Mouse (Mus musculus) CD4-positive, CD25-positive, alpha-beta regulatory T cell, adult 4 months (primary cell): ENCODE data around the gene AC124502.3. TPM values are rescaled to one million over a fixed set of nuclear protein-coding genes. Genes with fewer than 3 reads are reported as not detected.
"Not testable (repeated sequence)": the region's sequence is repeated elsewhere in the genome, so short reads cannot be mapped to it uniquely, and the experiment has no call there.

Source experiments
- ATAC-seq: one replicate; pipeline ENCODE4 v1.8.0; 2017
- polyA plus RNA-seq, 2 experiments: library from polyadenylated mRNA; unstranded; fragments of 100-300 nt; shearing (Covaris generic); gene quantifications; one replicate each; pipeline ENCODE4 v1.2.1; 2017

Gene AC124502.3
- under 1 TPM; 0.35 to 0.80 TPM for polyA plus RNA-seq

DNA sequence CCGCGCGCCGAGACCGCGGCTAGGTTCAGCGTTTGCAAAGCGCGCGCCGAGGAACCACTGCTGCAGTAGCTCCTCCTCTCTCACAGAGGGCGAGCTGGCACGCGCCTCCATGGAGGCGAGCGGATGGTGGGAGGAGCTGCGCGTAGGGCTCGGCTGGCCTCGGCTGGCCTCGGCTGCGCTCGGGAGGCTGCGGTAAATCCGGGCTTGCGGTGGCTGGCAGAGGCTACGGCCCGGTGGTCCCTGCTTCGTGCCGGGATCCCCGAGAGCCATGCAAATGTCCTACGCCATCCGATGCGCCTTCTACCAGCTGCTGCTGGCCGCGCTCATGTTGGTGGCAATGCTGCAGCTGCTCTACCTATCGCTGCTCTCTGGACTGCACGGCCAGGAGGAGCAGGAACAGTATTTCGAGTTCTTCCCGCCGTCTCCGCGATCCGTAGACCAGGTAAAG, at the start of gene AC124502.3, which contains the start of gene B4gat1:
Gene AC124502.3 (plus strand): TSS at position 183 of the 448 bp plus-strand sequence.
Gene B4gat1 (plus strand): TSS at position 118 of the 448 bp plus-strand sequence.
- peak; percentile 85 for ATAC-seq

DNA sequence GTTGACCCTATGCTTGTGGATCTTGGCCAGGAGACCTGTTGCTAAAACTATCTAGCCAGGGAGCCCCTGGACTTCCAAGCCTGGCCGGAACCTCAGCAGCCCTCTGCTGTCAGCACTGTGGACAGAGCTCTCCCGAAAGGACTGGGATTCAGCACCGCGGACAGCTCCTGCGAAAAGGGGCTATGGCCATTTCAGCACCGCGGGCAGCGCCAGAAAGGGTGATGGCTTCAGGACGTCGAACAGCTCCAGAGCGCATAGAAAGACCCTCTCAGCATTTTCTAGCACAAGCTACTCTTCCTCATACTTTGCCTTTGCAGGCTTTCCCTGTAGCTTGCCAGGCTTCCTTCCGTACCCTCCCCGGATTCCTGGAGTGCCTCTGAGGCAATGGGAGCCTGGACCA, 49.7 kb upstream of the AC124502.3 start:
- no peak for ATAC-seq

DNA sequence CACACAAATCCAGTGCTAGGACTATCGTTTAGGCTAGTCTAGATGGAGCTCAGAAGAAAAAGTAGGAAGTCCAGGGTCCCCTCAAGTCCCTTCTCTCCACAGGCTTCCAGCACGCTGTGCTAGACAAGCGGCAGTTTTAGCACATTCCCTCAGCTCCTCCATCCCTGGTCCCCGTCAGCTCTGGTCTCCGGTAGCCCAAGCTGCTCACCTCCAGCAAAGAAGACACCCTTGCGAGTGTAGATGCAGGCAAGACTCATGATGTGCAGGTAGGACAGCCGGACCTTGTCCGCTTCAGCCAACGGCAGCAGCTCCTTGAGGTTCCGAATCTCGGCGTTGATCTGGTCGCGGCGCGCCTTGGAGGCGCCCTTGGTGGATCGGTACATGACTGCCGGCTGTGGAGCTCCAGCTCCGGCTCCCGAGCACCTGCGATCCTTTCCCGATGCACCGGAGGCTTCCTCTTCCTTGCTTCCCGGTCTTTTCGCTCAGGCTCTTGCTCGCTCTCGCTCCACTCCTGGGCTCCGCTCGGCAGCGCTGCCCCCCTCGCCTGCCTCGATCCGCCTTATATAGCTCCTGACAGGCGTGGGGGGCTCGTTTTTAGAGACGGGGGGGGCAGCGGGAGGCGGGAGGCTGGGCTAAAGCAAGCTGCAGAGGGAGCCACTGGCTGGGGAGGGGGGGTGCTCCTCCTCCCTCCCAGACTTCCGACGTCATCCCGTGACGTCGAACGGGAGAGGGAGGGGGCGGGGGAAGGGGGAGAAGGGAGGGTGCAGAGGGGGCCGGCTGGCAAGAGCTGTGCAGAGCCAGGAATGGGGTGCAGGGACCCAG, 49.0 kb upstream of the AC124502.3 start:
- no peak for ATAC-seq

DNA sequence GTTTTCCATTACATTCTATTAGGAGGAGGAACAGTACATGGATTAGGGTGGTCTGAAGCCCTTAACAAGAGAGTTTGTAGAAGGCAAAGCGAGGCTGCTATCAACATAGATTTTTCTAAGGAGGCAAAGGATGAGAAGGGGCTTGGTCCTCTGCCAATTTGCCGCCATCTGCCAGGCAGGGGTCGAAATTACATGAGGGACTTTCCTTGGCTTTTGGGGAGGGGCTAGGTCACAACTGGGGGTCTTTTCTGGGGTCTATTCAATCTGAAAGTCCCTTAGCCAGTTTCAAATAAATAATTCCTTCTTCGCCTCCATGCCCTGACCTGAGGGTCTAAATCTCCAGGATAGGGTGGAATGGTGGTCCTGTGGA, 48.5 kb upstream of the AC124502.3 start, which contains the start of gene Npas4:
Gene Npas4 (minus strand): TSS at position 61 of the 370 bp plus-strand sequence.
- ATAC-seq: no peak

DNA sequence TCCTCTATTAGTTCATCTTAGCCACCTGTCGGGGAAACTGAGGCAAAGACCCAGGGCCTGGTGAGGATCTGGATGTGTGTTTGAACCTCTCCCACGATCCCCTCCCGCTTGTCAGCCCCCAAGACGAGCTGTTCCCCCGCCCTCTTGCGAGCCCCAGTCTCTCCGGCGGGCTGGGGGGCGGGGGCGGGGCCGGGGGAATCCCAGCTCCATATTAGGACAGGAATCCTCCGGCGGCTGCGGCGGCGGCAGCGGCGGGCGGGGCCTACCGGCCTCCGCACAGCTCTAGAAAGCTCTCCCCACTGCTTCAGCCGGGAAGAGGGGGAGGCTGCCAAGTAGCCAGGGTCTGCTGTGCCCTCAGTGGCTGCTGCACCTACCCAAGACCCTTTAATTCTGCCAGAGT, 48.0 kb upstream of the AC124502.3 start:
- no peak for ATAC-seq

DNA sequence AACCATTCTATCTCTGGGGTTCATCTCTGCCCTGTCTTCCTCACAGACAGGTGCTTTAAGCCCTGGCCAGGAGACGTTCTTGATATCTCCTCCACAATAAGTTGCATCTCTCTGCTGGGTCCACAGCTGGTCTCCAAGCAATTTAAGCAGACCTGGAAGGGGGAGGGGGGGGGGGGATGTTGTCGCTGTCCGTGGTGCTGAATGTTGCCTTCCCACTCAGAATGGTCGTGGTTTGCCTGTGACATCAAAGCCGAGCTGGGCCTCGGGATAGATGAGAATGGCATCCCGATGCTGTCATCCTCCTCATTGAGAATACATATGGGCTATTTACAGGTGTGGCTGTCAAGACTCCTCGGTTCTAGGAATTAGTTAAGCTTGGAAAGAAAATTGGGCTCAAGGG, 46.3 kb upstream of the AC124502.3 start:
- no peak for ATAC-seq

DNA sequence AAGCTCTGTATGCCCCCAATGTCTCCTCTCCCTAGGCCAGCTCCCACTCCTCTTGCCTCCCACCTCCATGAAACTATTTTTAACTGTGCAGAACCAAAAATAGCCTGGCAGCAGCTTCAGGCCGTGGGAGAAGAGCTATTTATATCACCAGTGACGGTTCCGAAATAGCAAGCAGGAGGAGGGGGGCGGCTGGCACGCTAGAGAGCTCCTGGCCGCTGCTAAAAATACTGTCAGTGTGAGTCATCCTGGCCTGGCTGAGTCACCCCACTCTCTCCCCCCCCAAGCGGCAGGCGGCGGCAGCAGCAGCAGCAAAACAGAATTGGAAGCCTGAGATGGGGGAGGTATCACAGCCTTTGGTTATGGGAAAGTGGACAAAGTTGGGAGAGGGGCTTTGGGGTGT, 45.8 kb upstream of the AC124502.3 start:
- ATAC-seq: peak; percentile 94

DNA sequence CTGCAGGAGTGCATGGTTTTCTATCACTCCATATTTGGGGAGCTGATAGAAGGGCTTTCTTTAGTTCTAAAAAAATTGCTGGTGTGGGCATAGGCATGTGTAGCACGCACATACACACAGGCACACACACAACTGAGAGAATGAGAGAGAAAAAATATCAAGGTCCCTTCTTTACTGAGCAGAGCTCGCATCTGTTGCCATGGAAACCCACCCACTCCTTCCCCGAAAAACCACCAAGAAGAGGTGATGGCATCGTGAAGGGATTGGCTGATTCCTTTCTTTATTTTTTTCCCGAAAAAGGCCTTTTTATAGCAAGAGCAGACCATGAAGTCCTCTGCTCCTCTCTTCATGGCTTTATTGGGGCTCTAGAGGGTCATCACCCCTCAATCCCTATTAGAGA, 44.6 kb upstream of the AC124502.3 start:
- peak; percentile 42 for ATAC-seq

DNA sequence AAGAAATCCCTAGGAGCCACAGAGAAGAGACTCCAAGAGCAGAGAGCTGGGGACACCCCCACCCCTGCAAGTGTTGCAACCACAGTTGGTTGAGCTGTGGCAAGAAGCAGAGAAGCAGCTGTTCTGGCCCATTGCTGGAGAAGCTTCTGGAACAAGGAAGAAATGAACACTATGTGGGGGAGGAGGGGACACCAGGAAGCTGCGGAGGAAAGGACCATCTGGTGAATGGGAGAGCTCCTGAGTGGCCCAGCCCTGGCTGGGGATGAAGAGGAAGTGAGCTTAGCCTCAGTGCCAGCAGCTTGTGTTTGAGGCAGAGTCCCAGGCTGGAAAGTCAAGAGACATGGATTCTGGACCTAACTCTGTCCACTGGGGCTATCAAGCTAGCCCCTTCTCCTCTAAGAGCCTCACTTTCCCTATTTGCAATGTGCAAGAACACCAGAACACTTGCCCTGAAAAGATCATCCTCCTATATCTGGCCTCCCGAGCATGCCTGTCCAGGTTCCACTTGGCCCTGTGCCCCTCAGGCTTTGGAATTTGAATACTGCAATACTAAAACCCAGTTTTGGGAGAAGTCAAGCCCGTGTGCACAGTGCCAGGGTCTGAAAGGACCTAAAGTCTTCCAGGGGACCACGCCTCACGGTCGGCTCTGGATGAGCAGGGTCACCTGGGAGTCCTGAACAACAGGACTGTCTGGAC, 39.1 kb upstream of the AC124502.3 start:
- no peak for ATAC-seq

DNA sequence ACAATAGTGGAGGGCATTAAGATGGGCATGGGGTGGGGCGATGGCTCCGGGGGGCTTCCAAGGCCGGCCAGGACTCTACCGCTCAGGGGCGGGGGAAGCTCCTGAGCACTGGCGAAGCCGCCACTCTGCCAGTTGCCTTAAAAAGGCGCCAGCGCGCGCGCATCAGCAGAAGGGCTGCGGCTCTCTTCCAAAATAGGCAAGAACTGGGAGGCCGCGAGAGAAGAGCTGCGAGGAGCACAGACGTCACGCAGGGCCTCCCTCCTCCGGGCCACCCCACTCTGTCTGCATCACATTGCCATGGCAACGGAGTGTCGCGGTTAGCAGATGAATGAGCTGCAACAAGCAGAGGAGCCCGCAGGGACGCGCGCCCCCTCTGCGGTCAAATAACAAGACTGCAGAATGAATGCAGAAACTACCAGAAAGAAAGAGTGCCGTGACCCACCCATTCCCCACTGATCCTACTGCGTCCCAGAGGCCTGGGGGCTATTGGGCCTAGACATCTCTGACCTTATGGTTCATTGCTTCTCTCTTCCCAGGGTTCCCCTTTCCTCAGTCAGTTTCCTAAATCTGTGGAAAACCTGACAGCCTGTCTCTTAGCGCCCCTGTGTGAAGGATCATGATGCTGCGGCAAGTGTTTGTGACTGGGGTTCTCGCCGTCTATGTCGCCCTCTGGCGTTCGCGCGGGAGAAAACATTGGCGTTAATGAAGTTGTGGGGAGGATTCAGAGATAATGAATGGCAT, 36.9 kb upstream of the AC124502.3 start:
- peak; percentile 95 for ATAC-seq

DNA sequence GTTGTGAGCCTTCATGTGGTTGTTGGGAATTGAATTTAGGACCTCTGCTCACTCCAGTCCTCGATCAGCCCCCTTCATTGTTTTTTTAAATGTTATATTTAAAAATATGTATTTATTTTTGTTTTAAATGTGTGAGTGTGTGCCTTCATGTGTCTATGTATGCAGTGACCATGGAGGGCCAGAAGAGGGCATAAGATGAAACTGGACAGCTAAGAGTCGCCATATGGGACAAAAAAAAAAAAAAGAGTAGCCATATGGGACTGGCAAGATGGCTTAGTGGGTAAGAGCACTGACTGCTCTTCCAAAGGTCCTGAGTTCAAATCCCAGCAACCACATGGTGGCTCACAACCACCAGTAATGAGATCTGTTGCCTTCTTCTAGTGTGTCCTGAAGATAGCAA, 35.0 kb upstream of the AC124502.3 start:
- not testable (repeated sequence) for ATAC-seq

DNA sequence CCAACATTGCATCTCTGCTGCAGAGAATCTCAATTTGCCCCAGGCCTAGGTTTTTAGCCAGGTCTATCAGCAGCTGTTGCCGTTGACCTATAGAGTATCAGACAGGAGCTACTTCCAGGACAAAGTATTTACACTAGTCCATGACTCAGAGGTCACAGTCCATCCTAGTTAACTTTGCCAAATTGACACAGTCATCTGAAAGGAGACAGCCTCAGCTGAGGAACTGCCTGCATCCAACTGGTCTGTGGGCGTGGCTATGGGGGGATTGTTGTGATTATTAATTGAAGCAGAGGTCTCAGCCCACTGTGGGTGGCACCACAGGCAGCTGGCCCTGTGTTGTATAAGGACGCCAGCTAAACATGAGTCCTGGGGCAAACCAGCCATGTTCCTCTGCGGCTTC, 33.8 kb upstream of the AC124502.3 start:
- ATAC-seq: no peak

DNA sequence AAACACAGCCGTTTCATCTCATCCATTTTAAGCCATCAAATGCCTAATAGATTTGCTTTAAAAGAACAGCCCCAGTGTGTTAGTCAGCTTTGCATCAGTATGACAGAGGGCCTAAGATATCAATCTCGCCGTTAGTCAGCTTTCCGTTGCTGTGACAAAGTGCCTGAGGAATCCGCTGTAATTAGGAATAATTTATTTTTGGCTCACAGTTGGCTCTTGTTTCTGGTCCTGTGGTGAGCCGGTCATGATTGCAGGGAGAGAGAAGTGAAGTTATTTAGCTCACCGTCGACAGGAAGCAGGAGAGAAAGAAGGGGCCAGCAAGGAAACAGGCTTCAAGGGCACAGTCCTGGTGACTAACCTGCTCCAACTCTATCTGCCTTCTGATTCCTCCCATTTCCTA, 25.6 kb upstream of the AC124502.3 start:
- no peak for ATAC-seq

DNA sequence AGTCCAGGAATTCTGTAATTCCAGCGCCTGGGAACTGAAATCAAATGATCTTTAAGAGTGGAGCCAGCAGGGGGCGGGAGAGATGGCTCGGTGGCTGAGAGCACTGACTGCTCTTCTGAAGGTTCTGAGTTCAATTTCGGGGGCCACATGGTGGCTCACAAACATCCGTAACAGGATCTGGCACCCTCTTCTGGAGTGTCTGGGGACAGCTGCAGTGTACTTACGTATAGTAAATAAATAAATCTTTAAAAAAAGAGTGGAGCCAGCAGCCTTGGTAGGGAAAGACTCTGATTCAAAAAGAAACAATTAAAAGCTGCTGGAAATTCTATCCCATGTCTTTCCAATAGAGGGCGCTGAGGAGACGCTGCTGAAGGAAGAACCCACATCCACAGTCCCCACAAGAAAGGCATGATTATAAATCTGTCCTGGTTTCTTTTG, 23.7 kb upstream of the AC124502.3 start:
- peak; percentile 56 for ATAC-seq

DNA sequence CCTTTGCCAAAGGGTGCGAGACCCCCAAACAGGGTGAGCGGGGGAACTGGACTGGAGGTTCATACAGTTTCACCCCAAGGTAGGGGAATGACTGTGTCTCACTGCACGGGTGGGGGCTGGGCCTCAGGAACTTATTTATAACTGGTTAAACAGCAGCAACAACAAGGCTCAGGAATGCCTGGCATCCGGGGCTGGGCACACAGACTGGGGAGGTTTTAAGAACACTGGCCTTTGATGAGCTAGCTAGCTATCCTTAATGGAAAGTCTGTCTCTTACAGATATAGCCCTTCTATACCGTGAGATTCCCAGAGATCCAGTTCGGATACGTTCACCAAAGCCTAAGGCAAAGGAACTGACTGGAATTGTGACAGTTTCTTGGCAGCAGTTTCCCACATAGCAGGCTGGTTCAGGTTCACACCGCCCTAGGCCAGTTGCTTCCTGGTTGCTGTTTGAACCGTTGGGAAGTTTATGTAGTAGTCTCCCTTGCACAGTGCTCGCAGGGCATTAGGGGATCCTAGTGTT, 22.4 kb upstream of the AC124502.3 start:
- ATAC-seq: no peak

DNA sequence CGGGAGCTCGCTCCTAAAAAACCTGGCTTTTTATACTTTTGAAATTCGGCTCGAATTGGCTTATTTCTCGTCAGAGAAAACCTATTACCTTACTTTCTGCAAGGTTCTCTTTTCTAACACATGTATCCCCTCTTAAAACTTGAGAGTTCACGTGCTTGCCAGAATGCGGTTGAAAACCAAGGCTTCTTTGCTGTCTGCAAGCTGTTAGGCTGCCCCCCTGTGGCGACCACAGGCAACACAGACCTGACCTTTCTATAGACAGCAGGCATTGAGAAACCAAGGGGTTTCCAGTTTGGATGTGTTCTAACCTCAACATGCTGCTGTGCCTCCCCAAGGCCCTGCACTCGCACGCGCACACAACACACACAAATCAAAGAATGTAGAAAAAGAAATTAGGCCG, 21.9 kb upstream of the AC124502.3 start:
- peak; percentile 81 for ATAC-seq

DNA sequence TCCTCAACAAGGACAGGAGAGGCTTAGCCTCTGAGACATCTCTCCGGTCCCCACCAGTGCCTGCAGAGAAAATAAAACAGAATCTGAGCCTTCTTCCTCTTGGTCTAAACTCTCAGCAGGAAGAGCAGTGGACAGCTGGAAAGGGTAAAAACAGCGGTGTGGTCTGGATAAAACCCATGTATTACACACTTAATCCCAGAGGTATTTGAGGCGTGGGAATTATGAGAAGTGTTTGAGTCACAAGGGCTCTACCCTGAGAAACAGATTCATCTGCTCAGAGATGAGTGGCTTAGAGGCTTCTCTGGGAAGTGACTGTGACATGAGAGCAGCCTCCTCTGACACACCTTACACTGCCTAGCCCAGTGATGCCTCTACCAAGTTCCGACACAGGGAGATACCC, 21.1 kb upstream of the AC124502.3 start:
- ATAC-seq: no peak

DNA sequence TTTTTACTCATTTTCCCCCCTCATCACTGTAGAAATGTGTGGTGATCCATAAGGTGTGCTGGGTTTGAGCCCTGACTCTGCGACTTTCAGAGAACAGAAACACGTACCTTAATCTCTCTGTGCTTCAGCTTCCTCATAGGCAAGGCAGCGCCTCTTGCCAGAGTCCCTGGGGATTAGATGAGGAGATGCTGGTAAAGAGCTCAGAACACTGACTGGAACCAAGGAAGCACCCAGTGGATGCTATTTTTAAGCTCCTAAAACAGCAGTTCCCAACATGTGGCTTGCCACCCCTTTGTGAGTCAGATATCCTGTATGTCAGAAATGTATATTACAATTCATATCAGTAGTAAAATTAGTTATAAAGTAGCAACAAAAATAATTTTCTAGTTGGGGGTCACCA, 20.5 kb upstream of the AC124502.3 start:
- no peak for ATAC-seq

DNA sequence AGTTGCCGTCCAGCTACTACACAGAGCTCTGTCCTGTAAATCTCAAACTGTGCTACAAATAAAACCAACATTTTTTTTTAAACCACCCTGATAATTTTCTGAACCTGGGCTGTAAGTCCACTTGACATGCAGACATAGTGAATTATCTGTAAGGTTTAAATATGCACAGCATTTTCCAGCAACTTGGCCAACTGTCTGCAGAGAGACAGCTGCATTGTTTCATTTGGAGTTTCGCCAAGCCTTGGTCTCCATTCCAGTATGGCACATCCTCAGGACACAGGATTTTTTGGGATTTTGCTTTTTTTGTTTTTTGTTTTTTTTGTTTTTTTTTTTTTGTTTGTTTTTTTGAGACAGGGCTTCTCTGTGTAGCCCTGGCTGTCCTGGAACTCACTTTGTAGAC, 17.3 kb upstream of the AC124502.3 start:
- ATAC-seq: no peak

DNA sequence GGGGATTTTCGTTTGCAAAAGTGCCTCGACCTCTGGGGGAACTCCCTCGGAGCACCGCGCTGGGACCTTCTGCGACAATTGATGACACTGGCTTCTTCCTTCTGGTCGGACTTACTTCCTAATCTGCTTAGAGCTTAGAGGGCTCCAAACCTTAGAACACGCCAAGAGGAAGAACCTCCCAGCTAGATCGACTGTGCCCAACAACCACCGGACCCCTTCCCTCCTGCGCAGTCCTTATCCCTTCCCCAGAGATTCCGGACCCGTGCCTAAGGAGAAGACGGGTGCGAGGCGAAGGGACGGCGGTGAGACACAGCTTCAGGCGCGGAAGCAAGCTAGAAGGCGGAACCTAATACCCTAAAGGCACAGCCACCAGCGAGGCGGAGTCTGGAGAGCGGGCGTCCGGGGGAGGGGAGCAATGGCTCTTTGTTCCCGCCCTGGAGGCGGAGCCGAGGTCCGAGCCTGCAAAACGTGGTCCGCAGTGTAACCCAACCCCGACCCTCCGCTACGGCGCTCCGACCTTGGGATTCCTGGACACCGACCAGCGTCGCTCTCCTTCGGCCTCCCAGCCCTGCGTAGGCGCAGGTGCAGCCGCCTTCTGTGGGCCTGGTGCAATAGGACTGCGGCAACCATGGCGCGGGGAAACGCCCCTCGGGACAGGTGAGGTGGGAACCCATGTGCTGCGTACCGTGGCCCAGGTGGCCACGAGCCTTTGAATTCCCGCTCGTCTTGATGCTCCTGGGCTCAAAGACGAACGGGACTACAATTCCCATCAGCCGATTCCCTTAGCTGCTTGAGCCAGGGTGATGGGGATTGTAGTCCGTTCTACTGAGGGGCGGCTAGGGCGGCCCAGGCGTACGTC, 14.8 kb upstream of the AC124502.3 start, which contains the start of gene Slc29a2:
Gene Slc29a2 (plus strand): TSS at position 240 of the 859 bp plus-strand sequence.
- peak; percentile 92 for ATAC-seq

DNA sequence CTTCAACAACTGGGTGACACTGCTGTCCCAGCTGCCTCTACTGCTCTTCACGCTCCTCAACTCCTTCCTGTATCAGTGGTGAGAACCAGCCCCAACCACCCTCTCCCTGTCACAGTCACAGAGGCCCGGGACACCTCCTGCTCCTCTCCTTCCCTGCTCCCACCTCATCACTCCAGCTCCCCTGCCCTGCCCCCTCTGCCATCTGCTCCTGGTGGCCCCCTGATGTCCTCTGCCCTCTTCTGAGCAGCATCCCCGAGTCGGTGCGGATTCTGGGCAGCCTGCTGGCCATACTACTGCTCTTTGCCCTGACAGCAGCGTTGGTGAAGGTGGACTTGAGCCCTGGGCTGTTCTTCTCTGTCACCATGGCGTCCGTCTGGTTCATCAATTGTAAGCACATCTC, 12.6 kb upstream of the AC124502.3 start:
- ATAC-seq: no peak

DNA sequence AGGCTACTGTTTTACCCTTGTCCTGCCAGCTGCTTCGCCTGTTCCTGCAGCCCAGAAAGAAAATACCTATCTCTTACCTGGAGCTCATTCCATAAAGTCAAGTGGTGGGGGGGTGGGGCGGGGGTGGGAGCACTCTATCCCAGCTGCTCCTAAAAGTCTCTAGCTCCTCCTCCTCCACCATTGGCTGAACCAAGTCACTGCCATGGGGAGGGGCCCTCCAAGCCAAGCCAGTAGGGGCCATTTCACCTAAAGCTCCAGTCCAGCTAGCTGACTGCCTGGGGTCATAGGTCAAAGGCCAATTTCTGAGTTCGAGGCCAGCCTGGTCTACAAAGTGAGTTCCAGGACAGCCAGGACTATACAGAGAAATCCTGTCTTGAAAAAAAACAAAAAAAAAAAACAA, 6.0 kb upstream of the AC124502.3 start:
- no peak for ATAC-seq
